Mouse (Mus musculus) neural tube, embryonic 12.5 days (tissue): ENCODE measurements around the gene Ctsk. TPM values are rescaled to one million over a fixed set of nuclear protein-coding genes. Genes with fewer than 3 reads are reported as not detected.
"Not testable (repeated sequence)": the region's sequence is repeated elsewhere in the genome, so short reads cannot be mapped to it uniquely, and the experiment has no call there.

Experiments
- ATAC-seq: fragments of 200-750 bp; cut with Nextera tagmentation; 2 replicates; pipeline ENCODE4 v1.8.0; 2017; ENCODE audit warnings: low read depth, mild to moderate bottlenecking, moderate TSS enrichment, moderate library complexity; ENCODE audit not compliant: low FRiP score
- H3K27ac ChIP-seq: fragments of 300-500 bp; sonication (generic); 2 replicates; pipeline ENCODE4 v1.5.1; 2016
- H3K27me3 ChIP-seq: fragments of 300-500 bp; sonication (generic); replicated peaks from 2 replicates; pipeline ENCODE4 v1.6.1; 2016; ENCODE audit warnings: mild to moderate bottlenecking
- H3K36me3 ChIP-seq: fragments of 300-500 bp; sonication (generic); 2 replicates; pipeline ENCODE4 v1.6.1; 2016; ENCODE audit warnings: mild to moderate bottlenecking
- H3K4me1 ChIP-seq: fragments of 300-500 bp; sonication (generic); 2 replicates; pipeline ENCODE4 v1.6.1; 2016
- H3K4me2 ChIP-seq: fragments of 300-500 bp; sonication (generic); replicated peaks from 2 replicates; pipeline ENCODE4 v1.6.1; 2016; ENCODE audit warnings: mild to moderate bottlenecking
- H3K4me3 ChIP-seq: fragments of 300-500 bp; sonication (generic); 2 replicates; pipeline ENCODE4 v1.5.1; 2016
- H3K9ac ChIP-seq: fragments of 300-500 bp; sonication (generic); 2 replicates; pipeline ENCODE4 v1.6.1; 2016; ENCODE audit warnings: mild to moderate bottlenecking
- H3K9me3 ChIP-seq: fragments of 300-500 bp; sonication (generic); 2 replicates; pipeline ENCODE4 v1.6.1; 2016; ENCODE audit warnings: mild to moderate bottlenecking
- WGBS: fragments of 180-500 bp; shearing (Covaris S2); methylation state at CpG from one replicate; pipeline ENCODE4 v1.1.7; 2016; 5-methylcytosine and 5-hydroxymethylcytosine counted together
- polyA plus RNA-seq: library from polyadenylated mRNA; unstranded; fragments of >200 nt; fragmentation: Nextera tagmentation; extraction: Ambion mirVana; gene quantifications from 2 replicates; pipeline ENCODE4 v1.2.1, GENCODE M21; 2016

Ctsk gene
- polyA plus RNA-seq, 1 experiment from 2014 or later, result 12.3 TPM

DNA sequence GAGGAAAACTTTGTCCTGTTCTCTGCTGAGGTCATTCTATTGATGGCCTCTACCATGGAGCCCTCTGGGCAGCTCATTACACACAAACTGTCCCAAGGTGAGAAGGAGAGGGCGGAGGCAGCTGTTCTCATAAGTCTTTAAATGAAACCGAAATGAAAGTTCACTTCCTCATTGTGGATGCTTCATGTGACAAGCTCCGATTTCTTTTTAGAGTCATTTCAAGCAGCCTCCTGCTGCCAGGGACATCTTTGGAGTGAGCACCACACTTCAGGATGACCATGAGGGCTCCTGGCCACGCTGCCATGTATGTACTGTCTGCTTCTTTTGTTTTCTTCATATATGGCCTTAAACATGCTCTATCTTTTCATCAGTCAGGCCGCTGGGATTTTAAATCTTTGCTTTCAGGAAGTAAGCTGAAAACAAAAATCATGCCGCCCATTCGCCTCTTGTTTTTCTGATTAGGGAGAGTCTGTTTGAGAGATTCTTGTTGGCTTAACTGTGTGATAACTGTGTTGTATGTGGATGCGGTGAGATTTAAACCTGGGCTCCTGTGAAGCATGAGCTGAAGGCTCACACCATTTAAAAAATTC lies 27.7 kb downstream of the Ctsk start, which contains the start of gene Ctss:
Gene Ctss (plus strand): TSS at position 165 of the 590 bp plus-strand sequence.
- H3K4me1 ChIP-seq, result no peaks in the 10 kb centered on the region
- H3K9me3 ChIP-seq, result no peaks in the 10 kb centered on the region
- H3K36me3 ChIP-seq, result no peaks in the 10 kb centered on the region
- no peak for ATAC-seq
- H3K27me3 ChIP-seq, result no peaks in the 10 kb centered on the region
- H3K27ac ChIP-seq, result no peak within 1 kb of the TSS
- H3K9ac ChIP-seq, result no peak within 1 kb of the TSS
- WGBS, result 92% methylated on average over 8 of the region's 8 CpGs
- no peak within 1 kb of the TSS for H3K4me2 ChIP-seq
- H3K4me3 ChIP-seq, result no peak within 1 kb of the TSS

DNA sequence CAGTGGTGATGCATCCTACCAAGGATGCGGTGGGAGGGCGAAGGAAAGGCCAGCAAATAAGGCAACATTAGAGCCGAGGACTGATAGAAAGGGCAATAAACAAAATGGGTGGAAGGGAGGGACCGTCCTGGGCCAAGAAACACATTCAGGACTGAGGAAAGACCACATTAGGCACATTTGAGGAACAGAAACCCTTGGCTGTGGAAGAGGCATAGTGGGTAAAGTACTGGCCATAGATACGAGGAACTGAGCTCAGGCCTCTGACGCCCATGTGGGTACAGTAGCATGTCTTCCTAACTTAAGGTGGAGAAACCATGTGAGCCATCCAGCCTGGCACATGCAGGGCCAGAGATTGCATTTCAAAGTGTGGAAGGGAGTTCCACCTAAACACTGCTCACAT lies 30.8 kb downstream of the Ctsk start:
- ATAC-seq, result no peak
- Histone ChIP-seq H3K9me3 (no peaks in the 10 kb centered on the region), H3K27ac (no peak overlapping the region), H3K4me2 (no peak overlapping the region), H3K27me3 (no peaks in the 10 kb centered on the region), H3K4me3 (no peak overlapping the region), H3K36me3 (no peaks in the 10 kb centered on the region), H3K4me1 (no peaks in the 10 kb centered on the region), H3K9ac (no peak overlapping the region)
- WGBS, result 90% methylated on average over 6 of the region's 6 CpGs

DNA sequence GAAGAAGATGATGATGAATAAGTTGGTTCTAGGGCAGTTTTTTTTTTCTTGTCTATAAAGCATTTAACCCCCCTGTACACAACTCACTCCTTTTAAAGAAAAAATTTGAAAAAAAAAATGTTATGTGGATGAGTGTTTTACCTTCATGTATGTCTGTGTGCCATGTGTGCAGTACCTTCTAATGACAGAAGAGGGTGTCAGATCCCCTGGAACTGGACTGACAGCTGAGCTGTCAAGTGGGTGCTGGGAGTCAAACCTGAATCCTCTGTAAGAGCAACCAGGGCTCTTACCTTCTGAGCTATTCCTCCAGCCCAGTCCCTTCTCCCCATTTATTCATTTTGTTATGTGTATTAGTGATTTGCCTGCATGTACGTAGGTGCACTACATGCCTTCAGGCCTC lies 32.0 kb downstream of the Ctsk start:
- Histone ChIP-seq H3K27ac (no peak overlapping the region), H3K4me2 (no peak overlapping the region), H3K27me3 (no peaks in the 10 kb centered on the region), H3K9me3 (no peaks in the 10 kb centered on the region), H3K36me3 (no peaks in the 10 kb centered on the region), H3K4me3 (no peak overlapping the region), H3K4me1 (no peaks in the 10 kb centered on the region), H3K9ac (no peak overlapping the region)
- no peak for ATAC-seq
- WGBS, result 91% methylated on average over 1 of the region's 1 CpGs

DNA sequence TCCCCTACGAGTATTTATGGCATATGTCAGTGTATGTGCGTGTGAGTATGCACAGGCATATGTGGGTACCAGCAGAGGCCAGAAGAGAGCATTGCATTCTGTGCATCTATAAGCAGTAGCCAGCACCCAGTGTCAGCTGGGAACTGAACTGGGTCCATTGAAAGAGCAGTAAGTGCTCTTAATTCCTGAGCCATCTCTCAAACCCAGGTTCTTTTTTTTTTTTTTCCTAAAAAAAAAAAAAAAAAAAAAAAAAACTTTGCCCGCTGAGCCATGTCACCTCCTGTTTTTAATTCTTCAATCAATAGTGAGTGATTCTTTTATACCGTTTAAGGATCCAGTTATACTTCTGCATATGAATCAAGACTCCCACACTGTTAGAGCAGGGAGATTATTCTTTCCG lies 34.3 kb downstream of the Ctsk start:
- Histone ChIP-seq H3K4me2 (no peak overlapping the region), H3K4me1 (no peaks in the 10 kb centered on the region), H3K36me3 (no peaks in the 10 kb centered on the region), H3K9me3 (no peaks in the 10 kb centered on the region), H3K27ac (no peak overlapping the region), H3K27me3 (no peaks in the 10 kb centered on the region), H3K4me3 (no peak overlapping the region), H3K9ac (no peak overlapping the region)
- WGBS, result 89% methylated on average over 5 of the region's 5 CpGs
- no peak for ATAC-seq

DNA sequence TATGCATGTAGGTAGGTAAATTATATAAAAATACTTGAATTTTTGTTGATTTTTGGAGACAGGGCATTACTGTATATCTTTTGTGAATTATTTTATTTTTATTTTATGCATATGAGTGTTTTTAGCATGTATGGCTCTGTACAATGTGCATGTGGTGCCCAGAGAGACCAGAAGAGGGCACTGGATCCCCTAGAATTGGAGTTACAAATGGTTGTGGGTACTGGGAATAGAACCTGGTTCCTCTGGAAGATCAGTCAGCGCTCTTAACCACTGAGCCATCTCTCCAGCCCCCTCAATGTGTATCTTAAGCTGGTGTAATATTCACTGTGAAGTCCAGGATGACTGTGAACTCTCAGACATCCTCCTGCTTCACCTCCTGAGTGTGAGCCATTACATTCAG lies 35.9 kb downstream of the Ctsk start:
- no peak for ATAC-seq
- no peak overlapping the region for H3K4me3 ChIP-seq
- H3K9me3 ChIP-seq, result no peaks in the 10 kb centered on the region
- H3K27ac ChIP-seq, result no peak overlapping the region
- 86% methylated on average over 1 of the region's 1 CpGs for WGBS
- no peaks in the 10 kb centered on the region for H3K27me3 ChIP-seq
- no peak overlapping the region for H3K4me2 ChIP-seq
- H3K36me3 ChIP-seq, result no peaks in the 10 kb centered on the region
- H3K4me1 ChIP-seq, result no peaks in the 10 kb centered on the region
- no peak overlapping the region for H3K9ac ChIP-seq

DNA sequence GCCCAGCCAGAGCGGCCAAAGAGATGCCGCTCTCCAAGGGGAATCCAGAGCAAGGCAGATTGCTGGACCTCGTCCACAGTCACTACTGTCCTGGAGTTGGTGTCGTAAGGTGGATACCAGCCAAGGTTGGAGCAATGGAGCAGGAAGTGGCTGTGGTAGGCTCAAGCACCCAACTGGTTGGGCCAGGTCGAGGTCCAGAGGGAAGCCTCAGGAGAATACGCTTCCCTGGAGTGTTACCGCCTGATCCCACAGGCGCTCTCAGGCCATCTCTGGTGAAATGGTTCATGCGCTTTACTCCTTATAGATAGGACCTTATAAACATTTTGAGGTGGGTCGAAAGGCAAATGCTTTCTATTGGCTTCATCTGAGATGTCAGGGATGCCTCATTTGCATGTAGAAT lies 39.9 kb downstream of the Ctsk start:
- Histone ChIP-seq H3K4me3 (no peak overlapping the region), H3K9me3 (no peaks in the 10 kb centered on the region), H3K36me3 (no peaks in the 10 kb centered on the region), H3K27me3 (no peaks in the 10 kb centered on the region), H3K4me1 (no peaks in the 10 kb centered on the region), H3K9ac (no peak overlapping the region), H3K27ac (no peak overlapping the region), H3K4me2 (no peak overlapping the region)
- ATAC-seq, result no peak
- 92% methylated on average over 10 of the region's 10 CpGs for WGBS

DNA sequence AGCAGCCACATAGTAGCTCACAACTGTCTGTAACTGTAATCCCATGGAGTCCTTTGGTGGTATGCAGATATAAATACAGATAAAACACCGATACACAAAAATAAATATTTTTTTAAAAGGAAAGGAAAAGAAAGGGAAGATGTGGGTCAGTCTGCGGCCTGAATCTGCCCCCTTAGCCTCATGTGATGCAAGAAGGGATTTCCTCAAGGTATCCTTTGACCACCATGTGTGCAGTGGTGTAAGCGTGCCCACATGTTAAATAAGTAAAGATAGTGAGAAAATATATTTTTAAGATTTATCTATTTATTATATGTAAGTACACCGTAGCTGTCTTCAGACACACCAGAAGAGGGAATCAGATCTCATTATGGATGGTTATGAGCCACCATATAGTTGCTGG lies 40.8 kb downstream of the Ctsk start:
- Histone ChIP-seq H3K9me3 (no peaks in the 10 kb centered on the region), H3K9ac (no peak overlapping the region)

DNA sequence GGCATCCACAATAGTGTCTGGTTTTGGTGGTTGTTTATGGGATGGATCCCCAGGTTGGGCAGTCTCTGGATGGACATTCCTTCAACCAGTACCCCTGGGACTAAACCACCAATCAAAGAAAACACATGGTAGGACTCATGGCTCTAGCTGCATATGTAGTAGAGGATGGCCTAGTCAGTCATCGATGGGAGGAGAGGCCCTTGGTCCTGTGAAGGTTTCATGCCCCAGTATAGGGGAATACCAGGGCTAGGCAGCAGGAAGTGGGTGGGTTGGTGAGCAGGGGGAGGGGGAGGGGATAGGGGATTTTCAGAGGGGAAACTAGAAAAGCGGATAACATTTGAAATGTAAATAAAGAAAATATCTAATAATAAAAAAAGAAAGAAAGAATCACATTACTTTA lies 42.1 kb downstream of the Ctsk start:
- H3K9ac ChIP-seq, H3K4me2 ChIP-seq, H3K4me1 ChIP-seq, H3K36me3 ChIP-seq, H3K4me3 ChIP-seq, H3K9me3 ChIP-seq, H3K27ac ChIP-seq, ATAC-seq, H3K27me3 ChIP-seq: not testable (repeated sequence)
- WGBS, result 75% methylated on average over 2 of the region's 2 CpGs

More for the DNA sequence above, 40.8 kb downstream of the Ctsk start:
- no peak for ATAC-seq
- H3K27ac ChIP-seq, result no peak overlapping the region
- H3K4me1 ChIP-seq, result no peaks in the 10 kb centered on the region
- H3K4me2 ChIP-seq, result no peak overlapping the region
- H3K27me3 ChIP-seq, result no peaks in the 10 kb centered on the region
- WGBS, result 92% methylated on average over 4 of the region's 4 CpGs
- no peaks in the 10 kb centered on the region for H3K36me3 ChIP-seq
- H3K4me3 ChIP-seq, result no peak overlapping the region

DNA sequence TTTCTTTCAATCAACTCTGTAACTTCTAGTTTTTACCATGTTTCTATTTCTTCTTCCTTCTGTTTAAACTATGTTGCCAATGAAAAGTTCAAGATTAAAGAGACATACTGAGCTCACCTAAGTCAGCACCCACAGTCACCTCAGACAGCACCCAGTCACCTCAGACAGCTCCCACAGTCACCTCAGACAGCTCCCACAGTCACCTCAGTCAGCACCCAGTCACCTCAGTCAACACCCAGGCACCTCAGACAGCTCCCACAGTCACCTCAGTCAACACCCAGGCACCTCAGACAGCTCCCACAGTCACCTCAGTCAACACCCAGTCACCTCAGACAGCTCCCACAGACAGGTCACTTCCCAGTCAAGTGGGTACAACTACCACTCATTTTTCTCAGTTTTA lies 43.1 kb downstream of the Ctsk start:
- no peaks in the 10 kb centered on the region for H3K4me1 ChIP-seq
- H3K9ac ChIP-seq, result no peak overlapping the region
- no peak overlapping the region for H3K4me2 ChIP-seq
- no peaks in the 10 kb centered on the region for H3K36me3 ChIP-seq
- no peaks in the 10 kb centered on the region for H3K27me3 ChIP-seq
- no peak overlapping the region for H3K27ac ChIP-seq
- no peak for ATAC-seq
- no peak overlapping the region for H3K4me3 ChIP-seq
- H3K9me3 ChIP-seq, result no peaks in the 10 kb centered on the region

DNA sequence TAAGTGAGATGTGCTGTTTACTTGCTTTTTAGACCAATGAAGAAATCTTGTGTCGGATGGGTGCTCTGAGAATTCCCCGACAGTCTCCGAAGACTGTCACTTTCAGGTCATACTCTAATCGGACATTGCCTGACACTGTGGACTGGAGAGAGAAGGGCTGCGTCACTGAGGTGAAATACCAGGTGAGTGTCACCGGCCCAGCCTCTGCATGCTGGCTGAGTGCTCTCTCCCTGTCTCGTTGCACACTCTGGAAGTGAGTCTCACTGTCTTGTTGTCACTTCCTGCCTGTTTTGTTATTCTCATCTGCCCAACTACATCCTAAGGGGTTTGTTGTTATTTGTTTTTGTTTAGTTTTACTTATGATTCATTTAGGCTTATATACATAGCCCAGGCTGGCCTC lies 43.9 kb downstream of the Ctsk start:
- Histone ChIP-seq H3K4me3 (no peak overlapping the region), H3K9ac (no peak overlapping the region), H3K4me2 (no peak overlapping the region), H3K36me3 (no peaks in the 10 kb centered on the region), H3K9me3 (no peaks in the 10 kb centered on the region), H3K4me1 (no peaks in the 10 kb centered on the region), H3K27ac (no peak overlapping the region), H3K27me3 (no peaks in the 10 kb centered on the region)
- WGBS, result 77% methylated on average over 7 of the region's 7 CpGs
- ATAC-seq, result no peak

DNA sequence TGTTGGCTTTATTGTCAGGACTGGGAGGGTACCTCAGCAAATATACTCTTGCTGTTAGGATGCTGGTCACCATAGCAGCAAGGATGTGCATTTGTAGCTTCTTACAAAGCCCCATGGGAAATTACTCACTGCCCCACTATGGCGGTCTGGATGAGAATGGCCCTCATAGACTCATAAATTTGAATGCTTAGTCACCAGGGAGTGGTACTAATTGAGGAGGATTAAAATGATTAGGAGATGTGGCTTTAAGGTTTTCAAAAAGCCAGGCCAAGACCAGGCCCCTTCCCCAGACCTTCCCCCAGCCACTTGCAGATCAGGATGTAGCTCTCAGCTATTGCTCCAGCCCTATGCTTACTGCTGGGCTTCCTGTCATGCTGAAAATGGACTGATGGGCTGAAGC lies 51.1 kb downstream of the Ctsk start:
- Histone ChIP-seq H3K36me3 (no peaks in the 10 kb centered on the region), H3K4me2 (no peak overlapping the region), H3K27me3 (no peaks in the 10 kb centered on the region), H3K4me1 (no peaks in the 10 kb centered on the region), H3K4me3 (no peak overlapping the region), H3K9ac (no peak overlapping the region), H3K27ac (no peak overlapping the region), H3K9me3 (no peaks in the 10 kb centered on the region)
- no peak for ATAC-seq
- 75% methylated on average over 1 of the region's 1 CpGs for WGBS

DNA sequence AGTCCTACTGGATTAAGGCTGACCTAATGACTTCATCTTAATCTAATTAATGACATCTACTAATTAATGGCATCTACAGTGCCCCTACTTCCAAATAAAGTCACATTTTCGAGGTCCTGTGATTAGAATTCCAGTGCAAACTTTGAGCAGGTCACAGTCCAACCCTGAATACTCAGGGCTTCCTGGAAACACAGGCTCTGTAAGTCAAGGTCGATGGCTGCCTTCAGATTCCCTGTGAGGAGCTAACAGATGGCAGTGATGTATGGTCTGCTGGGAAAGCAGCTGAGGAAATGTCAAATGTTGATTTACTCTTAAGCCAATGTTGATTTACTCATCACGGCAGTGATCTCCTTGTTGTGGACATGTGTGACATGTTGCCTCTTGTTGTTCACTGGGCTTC lies 54.9 kb downstream of the Ctsk start:
- no peak overlapping the region for H3K9ac ChIP-seq
- no peaks in the 10 kb centered on the region for H3K36me3 ChIP-seq
- WGBS, result 59% methylated on average over 3 of the region's 3 CpGs
- no peaks in the 10 kb centered on the region for H3K27me3 ChIP-seq
- H3K27ac ChIP-seq, result no peak overlapping the region
- no peaks in the 10 kb centered on the region for H3K9me3 ChIP-seq
- no peak overlapping the region for H3K4me3 ChIP-seq
- H3K4me1 ChIP-seq, result no peaks in the 10 kb centered on the region
- no peak overlapping the region for H3K4me2 ChIP-seq
- no peak for ATAC-seq
